Mouse (Mus musculus) thymus, postnatal 10 days (tissue): ENCODE results near the gene Rad51ap2.

Experiments used
- DNase-seq, 2 experiments: peaks; one replicate each; pipeline ENCODE4 v3.0.0; 2021; ENCODE audit warnings: low spot score in 2 of 2

Gene Rad51ap2

DNA sequence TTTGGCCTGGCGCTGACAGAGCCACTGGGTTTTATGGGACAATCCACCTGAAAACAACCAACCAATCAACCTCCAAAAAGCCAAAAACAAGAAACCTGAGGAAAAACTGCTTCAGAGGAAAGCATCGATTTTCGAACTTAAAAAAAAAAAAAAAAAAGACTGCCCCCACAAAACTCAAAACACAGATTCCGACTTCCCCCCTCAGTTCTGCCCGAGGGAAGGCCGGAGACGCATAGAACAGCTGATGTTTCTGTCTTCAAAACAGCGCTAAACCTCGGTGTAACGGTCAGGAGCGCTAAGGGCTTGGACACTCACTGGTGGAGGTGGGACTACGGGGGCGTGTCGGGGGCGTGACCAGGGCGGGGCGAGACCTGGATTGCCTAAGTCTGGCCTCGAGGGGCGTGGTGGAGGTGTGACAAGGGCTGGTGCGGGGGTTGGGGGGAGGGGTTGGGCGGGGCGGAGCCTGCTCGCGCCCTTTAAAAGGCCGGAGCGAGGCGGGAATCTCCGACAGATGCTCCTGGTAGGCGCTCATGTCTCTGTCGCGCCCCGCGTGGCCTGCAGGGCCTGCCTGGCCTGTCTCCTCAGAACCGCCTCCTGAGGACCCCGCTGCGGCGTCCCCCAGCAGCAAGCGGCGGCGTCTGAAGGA lies at the start of gene Rad51ap2:
Rad51ap2 (plus strand) TSS at position 531 of the 646 bp plus-strand sequence.
- DNase-seq, result peak in 1 of 2 experiments; percentile 19

DNA sequence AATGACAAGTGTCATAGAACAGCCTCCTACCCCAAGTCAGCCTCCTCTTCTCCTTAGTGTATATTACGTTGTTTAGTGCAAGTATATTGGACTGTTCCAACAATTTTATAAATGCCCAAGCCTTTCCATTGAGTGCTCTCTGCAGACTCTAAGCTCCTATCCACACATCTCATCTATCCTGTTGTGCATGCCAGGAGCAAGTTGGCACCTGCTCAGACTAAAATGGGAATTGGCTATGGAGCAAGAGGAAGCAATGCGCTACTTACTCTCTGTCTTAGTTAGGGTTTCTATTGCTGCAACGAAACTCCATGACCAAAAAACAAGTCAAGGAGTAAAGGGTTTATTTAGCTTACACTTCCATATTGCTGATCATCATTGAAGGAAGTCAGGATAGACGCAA lies 48.2 kb upstream of the Rad51ap2 start:
- no peak for DNase-seq

DNA sequence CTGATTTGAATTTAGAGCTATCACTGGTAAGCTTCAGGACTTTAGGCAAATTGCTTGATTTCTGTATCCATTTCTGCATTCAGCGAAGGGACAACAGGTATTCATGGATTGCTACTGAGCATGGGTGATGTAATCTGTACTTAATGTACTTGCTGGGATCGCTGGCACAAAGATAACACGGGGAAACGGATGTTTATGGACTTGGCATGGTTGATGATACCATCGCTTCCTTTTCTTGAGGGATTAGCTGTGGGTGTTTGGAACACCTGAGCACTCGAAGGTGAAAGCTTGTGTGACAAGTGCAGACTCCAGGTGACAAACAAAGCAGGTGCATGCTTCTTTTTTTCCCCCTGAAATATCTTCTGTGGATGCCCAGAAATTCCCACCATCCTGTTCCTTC lies 37.8 kb upstream of the Rad51ap2 start:
- no peak for DNase-seq

DNA sequence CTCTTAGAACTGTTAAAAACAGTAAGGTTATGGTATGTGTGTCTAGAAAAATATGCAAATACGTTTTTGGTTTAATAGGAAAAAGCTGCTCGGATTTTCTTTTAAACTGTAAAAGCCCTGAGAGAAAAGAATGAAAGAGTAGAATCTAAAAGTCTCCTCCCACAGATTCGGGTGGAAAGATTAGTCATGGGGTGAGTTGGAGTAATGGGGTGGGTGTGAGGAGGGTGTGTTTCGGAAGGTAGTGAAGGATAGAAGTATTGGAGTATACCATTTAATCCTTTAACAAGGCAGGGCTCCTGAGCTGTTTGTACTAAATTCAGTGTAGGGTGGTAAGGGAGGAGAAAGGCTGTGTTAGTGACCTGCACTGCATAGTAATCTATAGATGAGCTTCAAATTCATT lies 28.5 kb upstream of the Rad51ap2 start:
- no peak for DNase-seq

DNA sequence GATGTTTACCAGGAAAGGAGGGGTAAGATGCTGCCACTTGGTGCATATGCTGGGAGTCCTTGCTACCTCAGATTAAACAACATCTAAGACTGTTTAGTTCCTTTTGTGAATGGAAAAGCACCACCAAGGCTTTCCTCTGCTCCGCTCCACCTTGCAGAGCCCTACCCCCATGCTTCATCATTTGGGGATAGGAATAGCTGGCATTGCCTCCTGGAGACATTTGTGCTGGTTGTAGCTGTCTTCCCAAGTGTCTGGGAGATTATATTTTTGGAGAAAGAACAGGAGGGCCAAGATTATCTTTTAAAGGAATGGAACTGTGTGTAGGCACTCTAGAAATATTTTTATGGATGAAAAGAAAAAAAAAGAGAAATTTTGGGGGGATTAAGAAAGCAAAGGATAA lies 22.8 kb upstream of the Rad51ap2 start:
- DNase-seq, result no peak

- DNase-seq, result no peak
These were observed 22.2 kb upstream of the Rad51ap2 start for GRCm38 (mm10) chr12:11433716-11434115.

- DNase-seq, result no peak
These were observed 21.4 kb upstream of the Rad51ap2 start for GRCm38 (mm10) chr12:11434446-11434845.

DNA sequence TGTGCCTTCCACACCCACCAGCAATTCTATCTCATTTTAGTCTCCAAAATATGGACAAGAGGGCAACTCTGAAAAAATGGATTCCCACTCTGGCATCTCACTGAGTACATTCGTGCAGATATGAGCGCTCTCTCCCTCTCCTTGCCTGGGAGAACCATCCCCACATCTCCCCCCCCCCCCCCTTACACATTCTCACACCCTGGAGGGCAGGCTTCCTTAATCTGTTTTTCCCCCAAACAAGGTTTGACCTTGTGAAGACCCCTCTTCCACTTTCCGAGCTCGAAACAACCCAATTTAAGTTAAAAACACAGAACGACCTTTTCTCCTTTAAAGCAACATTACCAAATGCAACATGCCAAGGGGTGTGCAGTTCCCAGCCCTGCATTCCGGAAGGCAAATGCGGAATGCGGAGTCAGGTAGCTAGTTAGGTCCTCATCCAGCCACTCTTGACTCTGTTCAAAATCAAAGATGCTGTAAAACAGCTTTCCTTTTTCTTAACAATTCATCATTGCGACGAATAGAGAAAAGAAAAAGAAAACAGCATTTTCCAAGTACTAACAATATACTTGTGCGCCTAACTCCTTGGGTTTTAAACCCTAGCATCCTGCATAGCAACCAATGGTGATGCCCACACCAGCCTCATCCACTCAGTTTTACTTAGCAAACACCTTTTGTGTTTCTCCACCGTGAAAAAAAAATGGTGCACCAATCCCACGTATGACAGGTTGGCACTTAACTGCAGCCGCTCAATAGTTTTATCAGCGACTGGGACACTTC lies 20.4 kb upstream of the Rad51ap2 start:
- DNase-seq, result no peak

DNA sequence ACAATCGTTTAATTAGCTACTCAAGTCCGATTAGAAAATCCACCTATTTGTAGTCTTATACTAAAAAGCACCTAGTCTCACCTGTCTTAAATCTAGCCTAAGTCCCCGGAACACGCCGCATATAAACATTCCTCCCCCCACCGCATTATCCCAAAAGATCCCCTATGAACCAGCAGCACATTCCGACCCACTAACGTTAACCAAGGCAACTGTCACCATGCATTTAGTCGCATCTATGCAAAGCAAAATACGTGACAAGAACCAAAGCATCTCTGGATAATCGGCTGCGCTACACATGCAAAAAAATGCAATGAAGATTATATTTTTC lies 19.9 kb upstream of the Rad51ap2 start:
- no peak for DNase-seq

DNA sequence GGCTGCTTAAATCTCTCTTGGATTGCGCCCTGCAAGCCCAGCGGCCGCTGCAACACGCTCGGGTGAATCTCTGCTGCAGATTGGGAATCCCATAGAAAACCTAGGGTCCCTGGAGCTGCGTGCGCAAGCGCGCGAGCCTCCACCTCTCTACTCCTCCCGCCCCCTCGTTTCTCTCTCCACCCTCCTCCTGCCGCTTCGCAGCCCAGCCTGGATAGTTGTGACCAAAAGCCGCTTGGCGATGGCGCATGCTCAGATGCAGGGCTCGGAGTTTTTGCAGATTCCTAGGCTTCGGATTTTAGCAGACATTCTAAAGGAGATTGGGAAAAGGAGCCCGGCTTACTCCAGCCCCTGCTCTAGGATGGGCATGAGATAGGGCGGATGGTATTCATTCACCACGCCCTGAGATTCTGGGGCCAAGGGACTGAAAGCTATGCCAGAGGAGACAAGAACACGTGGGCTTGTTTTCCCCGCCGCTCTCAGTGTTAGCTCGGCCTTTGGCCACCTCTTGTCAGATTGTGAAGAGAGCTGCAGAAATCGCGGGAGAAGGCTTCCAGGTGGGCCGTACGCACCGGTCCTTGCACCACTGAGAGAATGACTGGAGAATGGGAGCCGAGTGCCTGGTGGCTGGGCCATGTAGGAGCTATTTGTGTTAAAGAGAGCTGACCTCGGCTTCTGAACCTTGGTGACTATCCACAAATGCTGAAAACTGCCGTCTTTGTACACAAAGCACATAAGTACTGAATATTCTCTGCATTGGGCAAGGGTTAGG lies 19.2 kb upstream of the Rad51ap2 start, which contains the start of gene Vsnl1:
Vsnl1 (minus strand) TSS at position 117 of the 769 bp plus-strand sequence.
- no peak for DNase-seq

DNA sequence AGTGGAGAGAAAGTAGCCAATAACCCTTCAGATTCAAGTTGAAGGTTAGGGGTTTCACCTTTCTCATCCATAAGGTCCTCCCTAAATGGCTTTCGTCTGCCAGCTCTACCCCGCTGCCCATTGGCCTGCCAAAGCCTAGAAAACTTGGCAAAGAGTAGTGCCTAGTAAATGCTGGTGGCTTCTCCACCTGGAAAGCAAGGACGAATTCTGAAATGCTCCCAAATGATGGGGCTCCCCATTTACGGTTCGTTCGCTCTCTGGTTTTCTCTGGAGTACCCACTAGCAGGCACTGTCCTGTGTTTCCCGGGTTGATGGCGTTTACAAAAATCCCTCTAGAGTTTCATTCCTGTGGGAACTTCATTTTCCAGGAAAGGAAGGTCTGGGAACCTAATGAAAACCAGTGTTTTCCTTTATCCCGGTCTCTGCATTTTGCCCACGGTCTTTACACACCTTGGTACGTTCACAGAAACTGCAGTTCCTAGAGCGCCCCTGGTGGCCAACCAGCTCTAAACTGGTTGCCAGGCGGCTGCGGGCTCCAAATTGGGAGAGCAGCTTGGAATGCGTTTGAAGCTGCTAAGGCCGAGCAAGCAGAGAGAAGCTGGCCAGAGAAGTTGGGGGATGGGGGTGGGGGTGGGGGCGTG lies 18.5 kb upstream of the Rad51ap2 start:
- peak in 1 of 2 experiments; percentile 24 for DNase-seq

GRCm38 (mm10) chr12:11437907-11438447 lies 17.9 kb upstream of the Rad51ap2 start:
- no peak for DNase-seq

GRCm38 (mm10) chr12:11454146-11454545 lies 1.7 kb upstream of the Rad51ap2 start:
- DNase-seq, result no peak

DNA sequence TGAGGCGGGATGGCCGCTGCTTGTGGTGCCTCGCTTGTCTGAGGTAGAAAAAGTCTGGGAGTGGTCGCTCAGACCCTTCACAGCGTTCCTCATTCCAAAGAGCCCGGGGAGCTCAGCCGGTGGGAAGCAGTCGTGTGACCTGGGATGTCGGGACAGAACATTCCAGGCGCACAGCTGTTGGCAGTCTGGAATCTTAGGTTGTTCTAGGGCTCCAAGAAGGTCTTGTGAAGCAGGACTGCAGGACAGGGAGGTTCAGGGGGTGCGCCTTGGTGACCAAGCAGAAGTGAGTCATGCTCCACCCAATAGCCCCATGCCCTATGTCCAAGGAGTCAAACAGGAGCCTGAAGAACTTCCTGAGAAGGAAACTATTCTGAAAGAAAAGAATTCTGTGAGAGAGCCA lies 334 bp downstream of the Rad51ap2 start:
- no peak for DNase-seq

DNA sequence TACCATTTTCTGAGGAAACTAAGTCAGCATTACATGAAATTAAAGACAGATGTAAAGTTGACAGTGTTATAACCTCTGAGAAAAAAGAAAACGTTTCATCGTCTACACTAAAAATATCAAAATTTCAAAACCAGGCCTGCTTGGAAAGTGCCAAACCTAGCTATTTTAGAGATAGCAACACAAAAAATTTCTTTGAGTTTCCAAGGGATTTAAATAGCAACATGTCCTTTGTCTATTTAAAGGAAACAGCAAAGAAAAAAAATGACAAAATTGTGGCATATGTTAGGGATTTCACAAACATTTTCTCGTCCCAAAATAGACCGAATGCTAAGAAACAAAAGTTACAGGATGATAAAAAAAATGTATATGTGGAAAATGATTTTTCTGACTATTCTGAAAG lies 753 bp downstream of the Rad51ap2 start:
- DNase-seq, result no peak
